Mouse (Mus musculus) ES-Bruce4 (cell line): ENCODE results near the gene Vegfb. TPM values are rescaled to one million over a fixed set of nuclear protein-coding genes. Genes with fewer than 3 reads are reported as not detected.
A peak's percentile ranks its signal among the peaks of the same experiment; 100 is the strongest.

ENCODE experiments used
- H3K27ac ChIP-seq: 2 replicates; pipeline ENCODE4 v1.5.1; 2012; ENCODE audit warnings: low read length, inconsistent platforms; ENCODE audit not compliant: insufficient read depth
- H3K27me3 ChIP-seq: 2 replicates; pipeline ENCODE4 v1.6.1; 2012; ENCODE audit warnings: mild to moderate bottlenecking, low read length, inconsistent platforms; ENCODE audit not compliant: control insufficient read depth, poor library complexity, insufficient read depth, severe bottlenecking
- H3K36me3 ChIP-seq: 2 replicates; pipeline ENCODE4 v1.6.1; 2012; ENCODE audit warnings: inconsistent platforms, mild to moderate bottlenecking, low read length, moderate library complexity; ENCODE audit not compliant: control insufficient read depth, poor library complexity, insufficient read depth, severe bottlenecking
- H3K4me1 ChIP-seq: one replicate; pipeline ENCODE4 v1.8.1; 2011; ENCODE audit warnings: low read length; ENCODE audit not compliant: control insufficient read depth, insufficient read depth
- H3K4me3 ChIP-seq: 2 replicates; pipeline ENCODE4 v1.5.1; 2011; ENCODE audit warnings: low read depth, mild to moderate bottlenecking, low read length
- H3K9ac ChIP-seq: 2 replicates; pipeline ENCODE4 v1.6.1; 2012; ENCODE audit warnings: low read depth, mild to moderate bottlenecking, inconsistent platforms; ENCODE audit not compliant: poor library complexity, severe bottlenecking
- H3K9me3 ChIP-seq: replicated peaks from 2 replicates; pipeline ENCODE4 v1.6.1; 2012; ENCODE audit warnings: mild to moderate bottlenecking, low read length, inconsistent platforms; ENCODE audit not compliant: control insufficient read depth, poor library complexity, insufficient read depth, severe bottlenecking
- CTCF ChIP-seq: IDR thresholded peaks from one replicate; pipeline ENCODE4 v1.8.1; 2011; ENCODE audit warnings: low read depth, low read length
- EP300 ChIP-seq: IDR thresholded peaks from 2 replicates; pipeline ENCODE4 v1.6.1; 2011; ENCODE audit warnings: low read depth, low read length; ENCODE audit not compliant: insufficient read depth
- POLR2A ChIP-seq: IDR thresholded peaks from one replicate; pipeline ENCODE4 v1.8.1; 2011; ENCODE audit warnings: low read length; ENCODE audit not compliant: insufficient read depth
- polyA plus RNA-seq: library from polyadenylated mRNA; stranded (reverse); fragments of >200 nt; gene quantifications from 2 replicates; pipeline ENCODE4 v1.2.4, GENCODE M21; 2011; ENCODE audit warnings: low read depth; ENCODE audit not compliant: missing spikeins, insufficient read depth, insufficient read length

Vegfb gene
- polyA plus RNA-seq, 1 experiment, result 44.7 TPM

DNA sequence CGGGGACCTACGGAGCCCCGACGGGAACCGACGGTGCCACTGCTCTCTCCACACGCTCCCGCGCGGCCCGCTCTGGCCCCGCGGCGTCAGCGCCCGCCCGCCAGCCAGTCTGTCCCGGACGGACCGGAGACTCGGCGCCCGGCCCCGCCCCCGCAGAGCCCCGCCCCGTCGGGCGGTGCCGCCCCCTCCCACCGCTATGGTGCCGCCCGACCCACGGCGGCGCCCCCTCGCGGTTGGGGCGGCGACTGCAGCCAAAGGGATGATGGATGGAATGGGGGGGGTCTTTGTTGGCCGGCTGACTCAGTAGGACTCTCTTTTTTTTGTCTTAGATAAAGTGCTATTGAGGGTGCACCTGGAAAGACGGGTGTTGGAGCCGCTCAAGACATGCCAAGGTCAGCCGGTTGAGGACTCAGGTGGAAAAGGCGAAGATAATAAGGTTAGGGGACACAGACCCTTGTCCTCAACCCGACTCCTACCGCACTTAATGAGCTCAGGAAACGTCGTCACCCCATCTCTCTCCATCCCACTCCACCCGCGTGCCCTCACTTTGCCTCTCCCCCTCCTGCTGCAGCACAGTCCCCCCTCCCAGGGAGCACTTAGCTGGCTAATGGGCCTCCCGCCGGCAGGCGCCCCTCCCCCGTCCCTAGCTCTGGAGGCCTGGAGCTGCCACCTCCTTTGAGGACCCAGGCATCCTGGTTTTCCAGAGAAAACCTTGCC is 17.6 kb downstream of the Vegfb start:
- Histone ChIP-seq H3K27me3 (no peaks in the 10 kb centered on the region), H3K9ac (peak overlapping the region; percentile 66), H3K36me3 (peaks cover 6% of the 10 kb centered on the region), H3K4me1 (peaks cover 12% of the 10 kb centered on the region), H3K9me3 (no peaks in the 10 kb centered on the region), H3K27ac (peak overlapping the region; percentile 44), H3K4me3 (peak overlapping the region; percentile 96)
- TF ChIP-seq POLR2A (no peak), CTCF (peak; percentile 58), EP300 (0 out of 2 replicates have a peak, but pooled peaks have one; percentile 33)

DNA sequence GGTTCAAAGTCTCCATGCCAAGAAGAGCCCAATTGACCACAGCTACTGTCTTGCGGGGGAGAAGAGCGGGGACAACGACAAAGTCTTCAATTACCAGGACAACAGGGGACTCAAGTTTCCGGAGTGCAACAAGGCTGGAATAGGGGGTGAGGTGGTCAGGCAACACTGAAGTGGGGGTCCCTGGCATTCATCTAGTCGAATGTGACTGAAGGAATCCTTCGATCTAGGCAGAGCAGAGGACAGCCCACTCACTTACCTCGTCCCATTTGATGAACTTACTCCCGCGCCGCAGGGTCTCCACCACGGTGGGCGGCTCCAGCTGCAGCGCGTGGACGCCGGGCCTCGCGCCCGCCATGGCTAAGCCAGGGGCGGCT is 18.2 kb downstream of the Vegfb start:
- Histone ChIP-seq H3K27me3 (no peaks in the 10 kb centered on the region), H3K4me3 (peak overlapping the region; percentile 96), H3K36me3 (peaks cover 6% of the 10 kb centered on the region), H3K27ac (no peak overlapping the region), H3K4me1 (peaks cover 12% of the 10 kb centered on the region), H3K9me3 (no peaks in the 10 kb centered on the region), H3K9ac (peak overlapping the region; percentile 66)
- TF ChIP-seq EP300 (no peak), POLR2A (no peak), CTCF (no peak)

GRCm38 (mm10) chr19:6968491-6969271 is 18.8 kb downstream of the Vegfb start:
- Histone ChIP-seq H3K4me1 (peaks cover 12% of the 10 kb centered on the region), H3K9ac (peak overlapping the region; percentile 66), H3K36me3 (peaks cover 6% of the 10 kb centered on the region), H3K4me3 (peak overlapping the region; percentile 96), H3K9me3 (no peaks in the 10 kb centered on the region), H3K27ac (no peak overlapping the region), H3K27me3 (no peaks in the 10 kb centered on the region)
- TF ChIP-seq EP300, result no peak
- no peak for TF ChIP-seq POLR2A
- no peak for TF ChIP-seq CTCF

DNA sequence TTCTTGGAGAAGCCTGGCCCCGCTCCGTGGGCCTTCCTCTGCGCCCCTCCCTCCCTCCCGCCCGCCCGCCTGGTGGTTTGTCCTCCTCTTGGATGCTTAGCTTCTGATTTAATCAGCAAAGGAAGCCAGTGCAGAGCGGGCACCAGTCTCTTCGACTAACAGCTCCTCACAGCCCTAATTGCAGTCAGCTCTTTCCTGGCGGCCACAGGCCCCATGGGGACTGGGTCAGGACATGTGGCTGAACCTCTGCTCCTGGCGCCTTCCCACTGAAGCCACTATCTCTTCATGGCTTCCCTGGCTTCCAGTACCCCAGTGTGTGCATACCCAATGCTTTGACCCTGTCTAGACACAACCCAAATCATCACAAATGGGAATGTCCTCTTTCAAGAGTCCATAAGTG is 31.0 kb downstream of the Vegfb start:
- TF ChIP-seq EP300 (no peak), CTCF (no peak), POLR2A (no peak)
- Histone ChIP-seq H3K27ac (no peak overlapping the region), H3K36me3 (peaks cover 5% of the 10 kb centered on the region), H3K27me3 (no peaks in the 10 kb centered on the region), H3K9ac (no peak overlapping the region), H3K9me3 (no peaks in the 10 kb centered on the region), H3K4me3 (no peak overlapping the region), H3K4me1 (no peaks in the 10 kb centered on the region)

DNA sequence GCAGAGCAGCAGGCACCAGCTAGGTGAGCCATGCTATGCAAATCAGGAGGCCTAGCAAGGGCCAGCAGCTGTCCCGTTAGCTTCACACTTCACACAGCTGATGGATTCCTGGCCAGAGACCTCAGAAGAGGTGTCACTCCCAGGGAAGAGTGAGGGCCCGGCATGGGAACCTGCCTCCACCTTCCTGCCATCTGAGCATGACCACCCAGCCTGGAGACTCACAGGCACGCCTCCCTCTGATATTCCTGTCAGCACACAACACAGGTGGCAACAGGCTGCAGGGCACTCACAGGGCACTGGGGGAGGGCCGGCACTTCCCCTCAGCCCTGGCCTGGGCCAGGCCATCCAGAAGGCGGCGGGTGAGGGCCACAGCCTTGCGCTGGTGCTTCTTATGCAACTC is 32.0 kb downstream of the Vegfb start:
- peaks cover 5% of the 10 kb centered on the region for H3K36me3 ChIP-seq

GRCm38 (mm10) chr19:6954046-6954445 is 33.4 kb downstream of the Vegfb start:
- no peak overlapping the region for H3K4me3 ChIP-seq
- no peaks in the 10 kb centered on the region for H3K27me3 ChIP-seq
- H3K9ac ChIP-seq, result no peak overlapping the region
- H3K27ac ChIP-seq, result no peak overlapping the region
- TF ChIP-seq EP300, result no peak
- TF ChIP-seq CTCF, result peak; percentile 44
- H3K4me1 ChIP-seq, result no peaks in the 10 kb centered on the region
- H3K9me3 ChIP-seq, result no peaks in the 10 kb centered on the region
- peaks cover 2% of the 10 kb centered on the region; the same call in 1 of the 2 replicates for H3K36me3 ChIP-seq

More for the DNA sequence above, 32.0 kb downstream of the Vegfb start:
- H3K27me3 ChIP-seq, result no peaks in the 10 kb centered on the region
- no peak overlapping the region for H3K27ac ChIP-seq
- H3K4me1 ChIP-seq, result no peaks in the 10 kb centered on the region
- no peak overlapping the region for H3K9ac ChIP-seq
- no peak for TF ChIP-seq CTCF
- no peak for TF ChIP-seq EP300
- no peak for TF ChIP-seq POLR2A
- H3K9me3 ChIP-seq, result no peaks in the 10 kb centered on the region
- no peak overlapping the region for H3K4me3 ChIP-seq
